Mouse (Mus musculus) stomach, postnatal 0 days (tissue): Measurements from ENCODE around the gene Cdx2.

Experiments used
- CTCF ChIP-seq: IDR thresholded peaks from 2 replicates; pipeline ENCODE4 v1.5.1; 2016; ENCODE audit warnings: antibody characterized with exemption, low read depth, mild to moderate bottlenecking, moderate library complexity
- EP300 ChIP-seq: optimal IDR thresholded peaks from 2 replicates; pipeline ENCODE3; 2016; ENCODE audit warnings: antibody characterized with exemption

DNA sequence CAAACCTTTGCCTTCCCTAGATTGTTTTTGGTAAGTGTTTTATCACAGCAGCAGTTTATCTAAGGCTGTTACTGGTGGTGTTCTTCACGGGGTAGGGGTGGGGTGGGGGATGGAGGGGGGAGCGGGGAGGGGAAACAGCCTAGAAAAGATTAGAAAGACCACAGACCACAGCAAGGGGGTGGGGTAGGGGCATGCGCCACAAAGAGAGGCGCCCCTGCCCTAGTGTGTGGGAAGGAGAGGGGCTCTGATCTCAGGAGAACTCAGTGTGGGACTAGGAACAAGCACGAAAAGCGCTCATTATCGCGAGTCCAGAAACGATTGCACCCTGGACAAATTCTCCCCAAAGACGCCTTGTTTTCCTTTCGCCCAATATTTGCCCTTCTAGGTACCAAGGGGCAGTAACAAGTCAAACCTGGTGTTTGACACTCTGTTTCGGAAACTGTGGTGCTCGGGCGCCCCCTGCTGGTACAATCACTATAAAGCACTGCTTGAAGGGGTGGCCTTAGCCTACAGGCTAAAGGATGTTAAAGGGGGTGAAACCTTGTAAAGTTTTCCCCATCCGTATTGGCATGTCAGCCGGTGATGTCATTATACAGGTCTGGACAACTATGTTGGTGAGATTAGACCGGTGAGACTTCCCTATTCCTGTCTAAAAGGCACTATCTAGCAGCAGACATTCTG is 16.3 kb upstream of the Cdx2 start:
- TF ChIP-seq CTCF (peak; percentile 90), EP300 (no peak)
